Mouse (Mus musculus): Measurements from ENCODE around the gene Aqp5. TPM values are rescaled to one million over a fixed set of nuclear protein-coding genes. Genes with fewer than 3 reads are reported as not detected.

Gene Aqp5
- total RNA-seq, 1 experiment from 2014 or later = not detected

GRCm38 (mm10) chr15:99592877-99593276, 2.3 kb downstream of the Aqp5 start:
- ATAC-seq (replicated peaks; ENCODE audit: insufficient number of reproducible peaks, low FRiP score, low TSS enrichment, poor library complexity, severe bottlenecking) = no peak

GRCm38 (mm10) chr15:99594951-99595350, 4.4 kb downstream of the Aqp5 start:
- ATAC-seq (replicated peaks; ENCODE audit: insufficient number of reproducible peaks, low FRiP score, low TSS enrichment, poor library complexity, severe bottlenecking) = no peak

GRCm38 (mm10) chr15:99596056-99596687, 5.6 kb downstream of the Aqp5 start:
- peak; percentile 57 for ATAC-seq (replicated peaks; ENCODE audit: insufficient number of reproducible peaks, low FRiP score, low TSS enrichment, poor library complexity, severe bottlenecking)

DNA sequence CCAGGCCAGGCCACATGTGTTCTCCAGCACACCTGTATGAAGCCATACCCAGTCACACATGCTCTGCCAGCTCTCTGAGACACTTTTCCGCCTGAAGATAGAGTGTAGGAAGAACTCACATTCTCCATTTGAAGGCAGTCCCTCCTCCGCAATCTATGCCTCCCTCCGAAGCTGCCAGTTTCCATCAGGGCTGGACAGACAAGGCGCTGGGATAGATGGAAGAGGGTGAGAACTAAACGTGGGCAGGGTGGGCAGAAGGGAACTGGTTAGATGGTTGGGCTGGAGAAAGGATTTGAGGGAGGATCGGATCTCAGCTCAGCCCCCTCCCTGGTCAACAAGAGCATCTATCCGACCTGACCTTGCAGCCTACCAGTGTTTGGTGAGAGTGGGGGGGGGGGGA, 6.3 kb downstream of the Aqp5 start:
- no peak for ATAC-seq (replicated peaks; ENCODE audit: insufficient number of reproducible peaks, low FRiP score, low TSS enrichment, poor library complexity, severe bottlenecking)

DNA sequence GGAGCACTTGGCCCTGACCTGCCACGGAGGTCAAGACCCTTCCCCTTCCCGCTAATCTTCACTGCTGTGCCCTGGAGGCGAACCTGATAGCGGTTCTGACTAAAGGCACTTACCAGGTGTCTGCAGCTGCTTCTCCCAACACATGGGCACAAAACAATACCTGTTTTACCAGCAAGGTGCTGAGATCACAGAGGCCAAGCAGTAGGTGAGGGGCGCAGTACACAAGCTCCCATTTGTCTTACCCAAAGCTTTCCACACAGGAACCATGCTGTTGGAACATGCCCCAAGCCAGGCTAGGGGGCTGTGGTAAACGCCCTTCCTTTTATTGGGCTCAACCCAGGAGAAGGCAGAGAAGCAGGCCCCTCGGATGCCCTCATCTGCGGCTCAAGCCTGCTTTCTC, 7.0 kb downstream of the Aqp5 start:
- ATAC-seq (replicated peaks; ENCODE audit: insufficient number of reproducible peaks, low FRiP score, low TSS enrichment, poor library complexity, severe bottlenecking) = no peak

DNA sequence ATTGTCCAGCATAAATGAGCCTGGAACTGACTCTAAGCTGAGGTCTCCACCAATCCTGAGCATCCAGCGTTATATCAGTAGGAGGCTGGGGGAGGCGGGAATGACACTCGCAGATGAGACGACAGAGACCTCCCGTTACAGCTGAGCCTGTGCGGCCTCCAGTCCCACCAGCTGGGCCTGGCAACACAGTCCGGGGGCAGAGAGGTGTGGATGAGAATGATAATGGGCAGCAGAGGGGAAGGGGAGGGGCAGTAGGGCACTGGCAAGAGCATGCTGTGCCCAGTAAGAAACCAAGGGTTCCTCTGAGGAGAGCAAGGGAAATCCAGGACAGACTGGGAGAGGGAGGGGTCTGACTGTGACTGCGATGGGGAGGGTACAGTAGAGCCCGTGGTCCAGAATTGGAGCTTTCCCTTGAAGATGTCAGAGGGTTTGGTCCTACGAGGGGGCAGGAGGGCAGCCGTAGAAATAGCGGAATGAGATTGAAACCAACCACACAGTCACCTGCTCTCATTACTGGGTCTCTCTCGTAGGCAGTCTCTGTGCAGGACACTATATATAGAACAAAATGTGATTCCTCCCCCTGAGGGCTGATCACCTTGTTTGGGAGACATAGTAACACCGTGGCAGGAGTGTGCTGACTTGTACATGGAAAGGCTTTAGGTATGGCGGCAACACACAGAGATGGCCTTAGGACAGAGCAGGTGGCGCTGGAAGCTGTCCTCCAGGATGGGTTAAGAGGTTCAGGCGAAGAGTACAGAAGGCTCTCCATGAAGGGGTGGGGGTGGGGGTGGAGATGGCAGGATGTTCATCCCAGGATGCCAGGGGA, 8.9 kb downstream of the Aqp5 start:
- ATAC-seq (replicated peaks; ENCODE audit: insufficient number of reproducible peaks, low FRiP score, low TSS enrichment, poor library complexity, severe bottlenecking) = no peak

- ATAC-seq (replicated peaks; ENCODE audit: insufficient number of reproducible peaks, low FRiP score, low TSS enrichment, poor library complexity, severe bottlenecking) = no peak
Measured at GRCm38 (mm10) chr15:99600986-99601822, 10.6 kb downstream of the Aqp5 start, which contains the start of gene Aqp6. Gene Aqp6 (plus strand): TSS chr15:99601400.

DNA sequence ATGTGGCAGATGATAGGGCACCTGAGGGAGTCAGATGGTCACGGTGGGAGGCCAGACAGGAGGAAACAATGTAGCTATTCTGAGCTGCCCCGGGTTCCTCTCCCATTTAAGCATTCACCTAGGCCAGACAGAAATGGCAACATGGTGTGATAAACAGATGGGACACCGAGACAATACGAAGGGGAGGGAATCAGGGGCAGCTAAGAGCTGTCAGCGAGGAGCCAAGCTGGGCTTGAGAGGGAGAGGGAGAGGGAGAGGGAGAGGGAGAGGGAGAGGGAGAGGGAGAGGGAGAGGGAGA, 11.2 kb downstream of the Aqp5 start:
- ATAC-seq (replicated peaks; ENCODE audit: insufficient number of reproducible peaks, low FRiP score, low TSS enrichment, poor library complexity, severe bottlenecking) = no peak

- no peak for ATAC-seq (replicated peaks; ENCODE audit: insufficient number of reproducible peaks, low FRiP score, low TSS enrichment, poor library complexity, severe bottlenecking)
Measured at GRCm38 (mm10) chr15:99602206-99602820, 11.7 kb downstream of the Aqp5 start.

- no peak for ATAC-seq (replicated peaks; ENCODE audit: insufficient number of reproducible peaks, low FRiP score, low TSS enrichment, poor library complexity, severe bottlenecking)
Measured at GRCm38 (mm10) chr15:99603216-99603615, 12.6 kb downstream of the Aqp5 start.

DNA sequence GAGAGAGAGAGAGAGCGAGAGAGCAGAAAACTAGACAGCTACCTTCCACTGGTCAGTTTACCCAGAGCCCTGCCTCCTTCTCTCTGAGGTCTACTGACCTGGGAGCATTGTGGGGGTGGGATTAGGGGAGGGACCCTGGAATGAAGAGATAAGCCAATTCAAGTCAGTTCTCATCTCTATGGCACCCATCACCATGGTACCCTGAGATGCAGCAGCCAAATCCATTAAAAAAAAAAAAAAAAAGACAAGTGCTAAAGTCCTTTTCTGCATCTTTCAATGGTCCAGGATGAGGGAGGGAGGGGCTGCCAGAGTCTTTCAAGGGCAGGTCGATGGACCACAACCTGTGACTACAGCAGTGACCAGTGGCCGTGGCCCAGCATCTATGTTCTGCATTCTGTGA, 15.0 kb downstream of the Aqp5 start:
- ATAC-seq (replicated peaks; ENCODE audit: insufficient number of reproducible peaks, low FRiP score, low TSS enrichment, poor library complexity, severe bottlenecking) = no peak

DNA sequence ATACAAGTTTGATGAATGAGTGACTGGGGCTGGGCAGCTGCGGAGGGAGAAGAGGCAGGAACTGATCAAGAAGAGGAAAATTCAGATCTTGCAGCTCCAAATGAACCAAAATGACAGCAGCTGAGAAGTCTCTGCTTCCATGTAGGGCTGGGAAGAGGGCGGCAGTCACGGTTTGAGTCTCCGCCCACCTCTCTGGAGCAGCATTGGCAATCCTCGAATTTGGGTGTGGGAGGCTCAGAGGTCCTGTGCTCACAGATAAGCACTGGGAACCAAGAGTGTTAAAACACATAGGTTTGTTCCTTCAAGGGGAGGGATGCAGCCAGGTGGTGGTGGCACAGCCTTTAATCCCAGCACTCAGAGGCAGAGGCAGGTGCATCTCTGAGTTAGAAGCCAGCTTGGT, 15.9 kb downstream of the Aqp5 start:
- no peak for ATAC-seq (replicated peaks; ENCODE audit: insufficient number of reproducible peaks, low FRiP score, low TSS enrichment, poor library complexity, severe bottlenecking)

GRCm38 (mm10) chr15:99607388-99608113, 17.0 kb downstream of the Aqp5 start:
- ATAC-seq (replicated peaks; ENCODE audit: insufficient number of reproducible peaks, low FRiP score, low TSS enrichment, poor library complexity, severe bottlenecking) = no peak

- ATAC-seq (replicated peaks; ENCODE audit: insufficient number of reproducible peaks, low FRiP score, low TSS enrichment, poor library complexity, severe bottlenecking) = no peak
Measured at GRCm38 (mm10) chr15:99608382-99609125, 18.0 kb downstream of the Aqp5 start.

GRCm38 (mm10) chr15:99611563-99611962, 21.0 kb downstream of the Aqp5 start:
- no peak for ATAC-seq (replicated peaks; ENCODE audit: insufficient number of reproducible peaks, low FRiP score, low TSS enrichment, poor library complexity, severe bottlenecking)

GRCm38 (mm10) chr15:99614273-99614672, 23.7 kb downstream of the Aqp5 start:
- no peak for ATAC-seq (replicated peaks; ENCODE audit: insufficient number of reproducible peaks, low FRiP score, low TSS enrichment, poor library complexity, severe bottlenecking)

DNA sequence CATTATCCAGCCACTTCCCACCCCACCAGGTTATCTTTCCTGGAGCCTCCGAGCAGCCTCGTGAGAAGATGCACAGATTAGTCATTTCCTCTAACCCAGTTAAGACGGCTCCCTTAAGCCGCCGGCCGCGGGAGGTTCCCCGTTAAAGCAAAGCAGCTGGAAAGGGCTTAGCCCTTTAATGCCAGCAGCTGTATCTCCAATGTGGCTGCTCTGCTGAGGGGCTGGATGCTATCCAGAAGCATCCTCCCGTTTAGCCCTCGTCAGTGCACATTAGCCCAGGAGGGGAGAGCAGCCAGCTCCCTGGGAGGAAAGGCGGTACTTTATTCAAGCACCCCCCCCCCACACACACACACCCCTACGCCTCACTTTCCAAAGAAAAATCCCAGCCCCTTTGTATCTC, 24.2 kb downstream of the Aqp5 start:
- ATAC-seq (replicated peaks; ENCODE audit: insufficient number of reproducible peaks, low FRiP score, low TSS enrichment, poor library complexity, severe bottlenecking) = no peak

DNA sequence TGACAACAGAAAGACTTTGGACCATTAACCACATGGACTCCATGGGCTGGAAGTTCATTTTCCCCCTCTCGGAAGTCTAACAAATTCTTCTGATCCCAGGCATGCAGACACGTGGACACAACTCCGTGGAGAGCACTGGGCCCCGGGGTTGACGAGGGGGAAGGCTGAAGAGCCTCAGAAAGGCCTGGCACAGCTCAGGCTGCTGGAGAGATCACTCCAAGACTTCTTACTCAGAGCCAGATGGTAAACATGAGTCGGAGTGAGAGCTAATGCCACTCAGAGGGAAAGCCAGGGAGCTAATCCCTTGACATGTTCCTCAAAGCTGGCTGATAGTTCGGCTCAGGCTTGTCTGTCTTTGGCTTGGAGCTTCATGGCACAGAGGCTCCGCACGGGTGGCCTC, 24.7 kb downstream of the Aqp5 start:
- no peak for ATAC-seq (replicated peaks; ENCODE audit: insufficient number of reproducible peaks, low FRiP score, low TSS enrichment, poor library complexity, severe bottlenecking)
